Mouse (Mus musculus): ENCODE data around the gene Fbxl13. TPM values are rescaled to one million over a fixed set of nuclear protein-coding genes. Genes with fewer than 3 reads are reported as not detected.

The Fbxl13 gene
- total RNA-seq, 2 experiments from 2014 or later: not detected

GRCm38 (mm10) chr5:21434148-21434929 lies 211.1 kb downstream of the Fbxl13 start:
- DNase-seq (ENCODE audit: low spot score): no peak
- intact Hi-C loops (cut with DNase I): loop anchor here (1.0 to 2.0 kb wide), 2 partner anchors 152 to 206 kb away; no protein-coding TSS in a partner anchor

Other genes with a start within 250 kb of the Fbxl13 start
- 1 to 10 TPM; 3.0 to 3.6 TPM for gene Ccdc146, start 221.0 kb downstream of the Fbxl13 start, total RNA-seq (2021)
- gene Fam185a, start 220.7 kb downstream of the Fbxl13 start, total RNA-seq (2021): 10 to 100 TPM; 15.4 to 16.4 TPM
- gene Lrrc17, start 102.1 kb downstream of the Fbxl13 start, total RNA-seq (2021): 1 to 10 TPM; 2.4 to 4.2 TPM
- gene Armc10, start 179 bp upstream of the Fbxl13 start, total RNA-seq (2021): 1 to 10 TPM; 6.6 to 7.8 TPM
- 1 to 10 TPM; 4.5 to 5.4 TPM for gene Napepld, start 55.8 kb upstream of the Fbxl13 start, total RNA-seq (2021)
- 100 to 1,000 TPM; 241 to 242 TPM for gene Pmpcb, start 91.5 kb upstream of the Fbxl13 start, total RNA-seq (2021)
- gene Dnajc2, start 139.6 kb upstream of the Fbxl13 start, total RNA-seq (2021): 10 to 100 TPM; 19.5 to 20.6 TPM
- 10 to 100 TPM; 91.1 to 94.2 TPM for gene Psmc2, start 139.6 kb upstream of the Fbxl13 start, total RNA-seq (2021)
- gene Slc26a5, start 220.0 kb upstream of the Fbxl13 start, total RNA-seq (2021): not detected